Mouse (Mus musculus) embryonic facial prominence, embryonic 12.5 days (tissue): ENCODE measurements around the gene Prom1. TPM values are rescaled to one million over a fixed set of nuclear protein-coding genes. Genes with fewer than 3 reads are reported as not detected.

Experiments
- ATAC-seq: fragments of 200-750 bp; cut with Nextera tagmentation; 2 replicates; pipeline ENCODE4 v1.8.0; 2017; ENCODE audit not compliant: insufficient number of reproducible peaks, insufficient read depth, low FRiP score, low TSS enrichment
- H3K27ac ChIP-seq: fragments of 300-500 bp; sonication (generic); 2 replicates; pipeline ENCODE4 v1.5.1; 2016; ENCODE audit warnings: mild to moderate bottlenecking
- H3K27me3 ChIP-seq: fragments of 300-500 bp; sonication (generic); 2 replicates; pipeline ENCODE4 v1.6.1; 2016; ENCODE audit warnings: mild to moderate bottlenecking, moderate library complexity
- H3K36me3 ChIP-seq: fragments of 300-500 bp; sonication (generic); 2 replicates; pipeline ENCODE4 v1.6.1; 2016; ENCODE audit warnings: mild to moderate bottlenecking
- H3K4me1 ChIP-seq: fragments of 300-500 bp; sonication (generic); 2 replicates; pipeline ENCODE4 v1.6.1; 2016
- H3K4me2 ChIP-seq: fragments of 300-500 bp; sonication (generic); replicated peaks from 2 replicates; pipeline ENCODE4 v1.6.1; 2016; ENCODE audit warnings: mild to moderate bottlenecking, moderate library complexity
- H3K4me3 ChIP-seq: fragments of 300-500 bp; sonication (generic); 2 replicates; pipeline ENCODE4 v1.5.1; 2016; ENCODE audit warnings: mild to moderate bottlenecking
- H3K9ac ChIP-seq: fragments of 300-500 bp; sonication (generic); 2 replicates; pipeline ENCODE4 v1.6.1; 2016; ENCODE audit warnings: mild to moderate bottlenecking, moderate library complexity
- H3K9me3 ChIP-seq: fragments of 300-500 bp; sonication (generic); 2 replicates; pipeline ENCODE4 v1.6.1; 2016; ENCODE audit warnings: mild to moderate bottlenecking, moderate library complexity
- whole genome bisulfite sequencing: fragments of 180-500 bp; shearing (Covaris S2); methylation state at CpG from one replicate; pipeline ENCODE4 v1.1.7; 2016; 5-methylcytosine and 5-hydroxymethylcytosine counted together
- polyA plus RNA-seq: library from polyadenylated mRNA; unstranded; fragments of >200 nt; fragmentation: Nextera tagmentation; extraction: Ambion mirVana; gene quantifications from 2 replicates; pipeline ENCODE4 v1.2.1, GENCODE M21; 2016

Prom1 gene
- polyA plus RNA-seq, 1 experiment from 2014 or later: 71.1 TPM

- Histone ChIP-seq H3K4me1 (peaks cover 4% of the 10 kb centered on the region), H3K4me2 (no peak overlapping the region), H3K9me3 (no peaks in the 10 kb centered on the region), H3K4me3 (no peak overlapping the region), H3K27ac (no peak overlapping the region), H3K9ac (no peak overlapping the region), H3K27me3 (no peaks in the 10 kb centered on the region), H3K36me3 (0 out of 2 replicates have a peak, but pooled peaks cover 11% of the 10 kb centered on the region)
- ATAC-seq: no peak
- WGBS: 68% methylated on average over 8 of the region's 8 CpGs
Observed at GRCm38 (mm10) chr5:44080276-44081054, 21.4 kb downstream of the Prom1 start.

GRCm38 (mm10) chr5:44075432-44075831 lies 26.4 kb downstream of the Prom1 start:
- no peak overlapping the region for H3K4me2 ChIP-seq
- 79% methylated on average over 1 of the region's 1 CpGs for WGBS
- no peaks in the 10 kb centered on the region for H3K36me3 ChIP-seq
- H3K4me3 ChIP-seq: no peak overlapping the region
- H3K9ac ChIP-seq: no peak overlapping the region
- H3K9me3 ChIP-seq: no peaks in the 10 kb centered on the region
- no peaks in the 10 kb centered on the region for H3K27me3 ChIP-seq
- no peak for ATAC-seq
- peaks cover 18% of the 10 kb centered on the region for H3K4me1 ChIP-seq
- H3K27ac ChIP-seq: no peak overlapping the region

- no peak overlapping the region for H3K4me2 ChIP-seq
- H3K36me3 ChIP-seq: no peaks in the 10 kb centered on the region
- H3K9ac ChIP-seq: no peak overlapping the region
- ATAC-seq: no peak
- WGBS: 60% methylated on average over 3 of the region's 3 CpGs
- H3K4me1 ChIP-seq: peaks cover 21% of the 10 kb centered on the region
- H3K27ac ChIP-seq: no peak overlapping the region
- no peaks in the 10 kb centered on the region for H3K9me3 ChIP-seq
- H3K4me3 ChIP-seq: no peak overlapping the region
- no peaks in the 10 kb centered on the region for H3K27me3 ChIP-seq
Observed at GRCm38 (mm10) chr5:44073634-44074033, 28.2 kb downstream of the Prom1 start.

DNA sequence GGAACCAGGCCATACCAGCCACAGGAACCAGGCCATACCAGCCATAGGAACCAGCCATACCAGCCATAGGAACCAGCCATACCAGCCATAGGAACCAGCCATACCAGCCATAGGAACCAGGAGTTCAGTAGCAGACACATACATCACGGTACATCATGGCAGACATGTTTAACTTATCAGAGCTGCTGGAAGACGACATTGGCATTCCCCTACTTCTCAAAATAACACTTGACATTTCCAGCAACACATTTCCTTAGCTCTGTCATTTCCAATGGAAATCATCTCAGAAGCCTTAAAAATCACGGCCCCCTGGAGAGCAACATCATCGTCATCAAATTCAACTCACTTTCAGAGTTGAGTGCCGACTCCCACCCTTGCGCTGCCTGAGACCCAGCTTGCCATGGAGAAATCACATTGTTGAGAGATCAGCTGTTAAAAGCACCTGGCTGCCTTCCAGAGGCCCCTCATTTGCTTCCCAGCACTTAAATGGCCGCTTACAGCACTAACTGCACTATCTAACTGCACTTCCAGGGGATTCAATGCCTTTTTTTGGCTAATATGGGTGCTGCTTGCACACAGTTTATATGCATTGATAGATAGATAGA lies 31.2 kb downstream of the Prom1 start:
- Histone ChIP-seq H3K27ac (no peak overlapping the region), H3K9me3 (no peaks in the 10 kb centered on the region), H3K4me3 (no peak overlapping the region), H3K4me2 (no peak overlapping the region), H3K4me1 (peaks cover 27% of the 10 kb centered on the region), H3K9ac (no peak overlapping the region), H3K27me3 (no peaks in the 10 kb centered on the region), H3K36me3 (0 out of 2 replicates have a peak, but pooled peaks cover 9% of the 10 kb centered on the region)
- no peak for ATAC-seq
- WGBS: 80% methylated on average over 7 of the region's 7 CpGs

- no peaks in the 10 kb centered on the region for H3K9me3 ChIP-seq
- H3K4me2 ChIP-seq: no peak overlapping the region
- H3K27ac ChIP-seq: no peak overlapping the region
- H3K4me3 ChIP-seq: no peak overlapping the region
- ATAC-seq: no peak
- 93% methylated on average over 3 of the region's 3 CpGs for WGBS
- peaks cover 14% of the 10 kb centered on the region for H3K36me3 ChIP-seq
- H3K4me1 ChIP-seq: no peaks in the 10 kb centered on the region
- H3K9ac ChIP-seq: no peak overlapping the region
- no peaks in the 10 kb centered on the region for H3K27me3 ChIP-seq
Observed at GRCm38 (mm10) chr5:44058258-44058657, 43.6 kb downstream of the Prom1 start.

- H3K9ac ChIP-seq: no peak overlapping the region
- H3K9me3 ChIP-seq: no peaks in the 10 kb centered on the region
- H3K36me3 ChIP-seq: 0 out of 2 replicates have a peak, but pooled peaks cover 7% of the 10 kb centered on the region
- H3K4me1 ChIP-seq: no peaks in the 10 kb centered on the region
- H3K4me3 ChIP-seq: no peak overlapping the region
- no peak overlapping the region for H3K4me2 ChIP-seq
- no peak overlapping the region for H3K27ac ChIP-seq
- ATAC-seq: no peak
- WGBS: 73% methylated on average over 8 of the region's 8 CpGs
- no peaks in the 10 kb centered on the region for H3K27me3 ChIP-seq
Observed at GRCm38 (mm10) chr5:44050213-44050612, 51.6 kb downstream of the Prom1 start.

DNA sequence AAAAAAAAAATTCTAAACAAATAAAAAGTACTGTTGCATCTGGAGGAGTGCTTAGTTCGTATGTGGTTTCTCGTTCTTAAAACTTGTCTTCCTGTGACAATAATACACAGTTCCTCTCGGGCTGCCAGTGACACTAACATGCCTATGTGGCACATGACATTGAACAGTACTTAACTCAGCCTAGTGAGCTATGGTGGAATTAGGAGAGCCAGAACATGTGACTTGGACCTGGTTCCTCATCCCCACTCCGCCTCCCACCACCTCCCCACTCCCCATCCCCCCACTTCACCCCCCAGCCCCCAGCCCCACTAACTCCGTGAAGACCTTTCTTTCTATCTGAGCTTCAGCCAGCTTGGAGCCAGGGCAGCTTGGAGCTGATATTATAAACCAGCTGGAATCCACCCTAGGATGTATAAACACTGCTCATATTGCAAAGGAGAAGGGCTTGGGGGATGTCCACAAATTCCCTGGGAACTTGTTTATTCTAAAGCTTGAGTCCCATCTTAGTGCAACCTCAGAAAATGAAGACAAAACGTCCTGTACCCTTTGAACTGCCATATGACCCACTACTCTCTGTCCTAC lies 52.3 kb downstream of the Prom1 start:
- no peaks in the 10 kb centered on the region for H3K4me1 ChIP-seq
- H3K4me3 ChIP-seq: no peak overlapping the region
- H3K4me2 ChIP-seq: no peak overlapping the region
- WGBS: 49% methylated on average over 6 of the region's 6 CpGs
- no peak overlapping the region for H3K27ac ChIP-seq
- H3K9ac ChIP-seq: no peak overlapping the region
- H3K36me3 ChIP-seq: peaks cover 14% of the 10 kb centered on the region; the same call in 1 of the 2 replicates
- H3K9me3 ChIP-seq: no peaks in the 10 kb centered on the region
- no peaks in the 10 kb centered on the region for H3K27me3 ChIP-seq
- no peak for ATAC-seq

DNA sequence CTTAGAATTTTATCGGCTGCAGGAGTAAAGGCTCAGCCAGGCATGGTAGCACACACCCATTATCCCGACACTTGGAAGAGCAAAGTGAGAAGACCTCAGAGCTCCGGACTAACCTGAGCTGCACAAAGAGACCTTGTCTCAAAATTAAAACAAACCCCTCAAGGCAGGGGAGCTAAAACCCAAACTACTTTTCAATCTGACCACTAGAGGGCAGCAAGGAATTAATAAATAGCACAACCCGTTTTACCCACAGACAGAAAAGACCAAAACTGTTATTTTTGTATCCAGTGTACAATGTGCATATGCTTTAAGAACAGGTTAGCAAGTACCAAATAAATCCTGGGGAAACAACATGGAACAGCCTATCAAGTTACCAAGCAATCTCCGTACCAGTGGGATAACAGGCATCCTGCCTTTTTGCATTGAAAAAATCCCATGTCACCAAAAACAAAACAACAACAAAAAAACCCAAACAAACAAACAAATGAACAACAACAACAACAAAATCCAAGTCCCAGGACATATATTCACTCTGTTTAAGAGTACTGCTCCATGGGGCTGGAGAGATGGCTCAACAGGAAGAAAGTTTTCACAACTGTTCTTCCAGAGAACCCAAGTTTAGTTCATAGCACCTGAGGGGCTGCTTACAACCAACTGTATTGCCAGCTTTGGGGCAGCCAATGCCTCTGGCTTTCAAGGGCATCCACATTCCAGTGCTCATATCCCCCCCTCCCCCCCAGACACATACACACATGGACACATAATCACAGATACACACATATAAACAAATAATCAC lies 53.1 kb downstream of the Prom1 start:
- WGBS: 25% methylated on average over 5 of the region's 5 CpGs

DNA sequence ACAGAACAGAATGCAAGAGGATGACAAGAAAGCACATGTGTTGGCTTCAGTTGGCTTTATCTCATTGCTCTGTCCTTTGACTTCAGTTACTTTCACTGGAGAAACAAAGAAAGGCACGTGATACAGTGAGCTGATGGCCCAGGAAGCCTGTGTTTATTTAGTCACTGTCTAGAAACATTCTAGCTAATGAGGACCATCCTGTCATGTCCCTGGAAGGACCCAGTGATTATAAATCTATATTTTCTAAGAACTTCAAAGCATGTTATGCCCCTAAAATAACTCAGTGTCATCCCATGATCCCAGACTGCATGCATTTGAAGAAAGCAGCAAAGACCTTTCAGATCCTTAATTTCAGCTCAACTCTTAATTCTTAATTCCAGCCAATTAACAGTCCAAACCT lies 60.1 kb downstream of the Prom1 start:
- Histone ChIP-seq H3K4me1 (no peaks in the 10 kb centered on the region), H3K9me3 (no peaks in the 10 kb centered on the region), H3K27me3 (no peaks in the 10 kb centered on the region), H3K27ac (no peak overlapping the region), H3K36me3 (peaks cover 24% of the 10 kb centered on the region), H3K4me2 (no peak overlapping the region), H3K9ac (no peak overlapping the region), H3K4me3 (no peak overlapping the region)
- WGBS: 42% methylated on average over 1 of the region's 1 CpGs
- no peak for ATAC-seq

More for the DNA sequence above, 53.1 kb downstream of the Prom1 start:
- Histone ChIP-seq H3K27me3 (no peaks in the 10 kb centered on the region), H3K4me1 (no peaks in the 10 kb centered on the region), H3K9me3 (no peaks in the 10 kb centered on the region), H3K36me3 (peaks cover 18% of the 10 kb centered on the region; the same call in 1 of the 2 replicates), H3K27ac (no peak overlapping the region), H3K4me3 (no peak overlapping the region), H3K4me2 (no peak overlapping the region), H3K9ac (no peak overlapping the region)
- no peak for ATAC-seq

DNA sequence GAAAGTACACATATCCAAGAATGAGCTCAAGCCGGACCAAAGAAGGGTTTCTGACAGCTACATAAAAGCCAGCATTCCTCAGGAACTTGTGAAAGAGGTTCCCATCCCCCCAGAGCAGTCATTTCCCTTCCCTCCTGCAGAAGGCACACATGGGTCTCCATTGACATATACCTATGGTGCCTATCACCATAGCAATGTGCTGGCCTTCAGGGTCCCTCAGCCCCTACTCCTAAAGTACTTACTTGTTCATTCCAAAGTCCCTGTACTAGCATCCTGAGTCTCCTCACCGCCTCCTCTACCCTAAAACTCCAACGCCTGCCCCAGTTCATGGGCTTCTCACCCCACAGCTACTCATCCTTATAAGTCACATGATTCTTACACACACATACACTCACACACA lies 60.8 kb downstream of the Prom1 start:
- no peak overlapping the region for H3K9ac ChIP-seq
- H3K27ac ChIP-seq: no peak overlapping the region
- no peak overlapping the region for H3K4me3 ChIP-seq
- no peaks in the 10 kb centered on the region for H3K9me3 ChIP-seq
- H3K36me3 ChIP-seq: peaks cover 27% of the 10 kb centered on the region
- ATAC-seq: no peak
- H3K27me3 ChIP-seq: no peaks in the 10 kb centered on the region
- H3K4me1 ChIP-seq: no peaks in the 10 kb centered on the region
- WGBS: 88% methylated on average over 3 of the region's 3 CpGs
- H3K4me2 ChIP-seq: no peak overlapping the region

DNA sequence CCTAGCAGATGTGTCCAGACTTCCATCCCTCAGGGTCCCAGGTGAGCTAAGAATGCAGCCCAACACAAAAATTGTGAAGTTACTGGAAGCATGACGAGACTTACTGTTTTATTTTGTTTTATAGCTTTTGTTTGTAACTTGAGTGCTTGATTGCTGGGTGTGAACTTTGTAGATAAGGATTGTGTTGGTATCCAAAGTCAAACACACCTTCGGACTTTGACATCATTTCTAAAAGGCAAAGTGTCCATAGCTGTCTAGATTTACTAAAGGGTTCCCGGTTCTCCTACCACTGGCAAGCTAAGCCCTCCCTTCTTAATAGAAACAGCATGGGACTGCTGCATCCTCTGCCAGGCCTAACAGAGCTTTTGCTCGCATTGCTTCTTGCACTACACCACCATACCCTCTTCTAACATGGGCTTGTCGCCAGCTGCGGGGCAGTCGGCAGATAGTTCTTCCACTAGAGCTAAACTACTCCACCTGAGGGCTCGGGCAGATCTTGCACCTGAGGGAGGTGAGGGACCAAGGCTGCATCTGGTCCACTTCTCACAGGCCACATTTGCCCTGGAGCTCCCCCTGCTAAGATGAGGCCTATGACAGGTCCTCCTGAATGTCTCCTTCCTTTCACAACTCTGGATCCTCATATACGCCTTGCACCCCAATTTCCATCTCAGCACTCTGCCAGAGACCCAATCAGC lies 103.4 kb downstream of the Prom1 start:
- no peaks in the 10 kb centered on the region for H3K4me1 ChIP-seq
- H3K27me3 ChIP-seq: no peaks in the 10 kb centered on the region
- H3K36me3 ChIP-seq: peaks cover 22% of the 10 kb centered on the region
- H3K27ac ChIP-seq: no peak overlapping the region
- 94% methylated on average over 9 of the region's 9 CpGs for WGBS
- ATAC-seq: no peak
- H3K9me3 ChIP-seq: no peaks in the 10 kb centered on the region
- no peak overlapping the region for H3K4me3 ChIP-seq
- H3K4me2 ChIP-seq: no peak overlapping the region
- no peak overlapping the region for H3K9ac ChIP-seq
